Mouse (Mus musculus) forelimb bud, embryonic 11.5 days (tissue): ENCODE results near the gene BC052040.

Experiments
- DNase-seq: peaks from one replicate; pipeline ENCODE4 v3.0.0-alpha.2; 2012; ENCODE audit warnings: low read depth, low spot score

Gene BC052040

GRCm38 (mm10) chr2:115702610-115703009 lies 121.1 kb downstream of the BC052040 start:
- no peak for DNase-seq

- no peak for DNase-seq
Observed at GRCm38 (mm10) chr2:115717535-115717934, 136.0 kb downstream of the BC052040 start.

- no peak for DNase-seq
Observed at GRCm38 (mm10) chr2:115717980-115718379, 136.5 kb downstream of the BC052040 start.

- DNase-seq: no peak
Observed at GRCm38 (mm10) chr2:115723452-115723851, 141.9 kb downstream of the BC052040 start.

GRCm38 (mm10) chr2:115724216-115724615 lies 142.7 kb downstream of the BC052040 start:
- DNase-seq: no peak

- DNase-seq: no peak
Observed at GRCm38 (mm10) chr2:115724726-115725125, 143.2 kb downstream of the BC052040 start.

GRCm38 (mm10) chr2:115725503-115725902 lies 144.0 kb downstream of the BC052040 start:
- no peak for DNase-seq

- DNase-seq: no peak
Observed at GRCm38 (mm10) chr2:115725926-115726325, 144.4 kb downstream of the BC052040 start.

GRCm38 (mm10) chr2:115726806-115727205 lies 145.3 kb downstream of the BC052040 start:
- no peak for DNase-seq

- DNase-seq: no peak
Observed at GRCm38 (mm10) chr2:115728627-115729026, 147.1 kb downstream of the BC052040 start.

GRCm38 (mm10) chr2:115730502-115730901 lies 149.0 kb downstream of the BC052040 start:
- no peak for DNase-seq

- no peak for DNase-seq
Observed at GRCm38 (mm10) chr2:115731171-115731570, 149.7 kb downstream of the BC052040 start.

GRCm38 (mm10) chr2:115732572-115732971 lies 151.1 kb downstream of the BC052040 start:
- DNase-seq: no peak

- peak; percentile 60 for DNase-seq
Observed at GRCm38 (mm10) chr2:115733017-115733692, 151.6 kb downstream of the BC052040 start.

GRCm38 (mm10) chr2:115734850-115735249 lies 153.3 kb downstream of the BC052040 start:
- DNase-seq: no peak

- no peak for DNase-seq
Observed at GRCm38 (mm10) chr2:115736416-115736815, 154.9 kb downstream of the BC052040 start.

- DNase-seq: peak; percentile 61
Observed at GRCm38 (mm10) chr2:115737966-115738365, 156.4 kb downstream of the BC052040 start.

GRCm38 (mm10) chr2:115742061-115742460 lies 160.5 kb downstream of the BC052040 start:
- DNase-seq: no peak

- DNase-seq: no peak
Observed at GRCm38 (mm10) chr2:115747639-115748038, 166.1 kb downstream of the BC052040 start.

GRCm38 (mm10) chr2:115751177-115751576 lies 169.7 kb downstream of the BC052040 start:
- DNase-seq: no peak

GRCm38 (mm10) chr2:115757685-115758084 lies 176.2 kb downstream of the BC052040 start:
- DNase-seq: no peak

GRCm38 (mm10) chr2:115758542-115758941 lies 177.0 kb downstream of the BC052040 start:
- DNase-seq: no peak

GRCm38 (mm10) chr2:115764595-115765305 lies 183.2 kb downstream of the BC052040 start:
- DNase-seq: no peak
